Mouse (Mus musculus): ENCODE results near the gene Rhox9.
"Not testable (repeated sequence)": the region's sequence is repeated elsewhere in the genome, so short reads cannot be mapped to it uniquely, and the experiment has no call there.

Rhox9 gene

DNA sequence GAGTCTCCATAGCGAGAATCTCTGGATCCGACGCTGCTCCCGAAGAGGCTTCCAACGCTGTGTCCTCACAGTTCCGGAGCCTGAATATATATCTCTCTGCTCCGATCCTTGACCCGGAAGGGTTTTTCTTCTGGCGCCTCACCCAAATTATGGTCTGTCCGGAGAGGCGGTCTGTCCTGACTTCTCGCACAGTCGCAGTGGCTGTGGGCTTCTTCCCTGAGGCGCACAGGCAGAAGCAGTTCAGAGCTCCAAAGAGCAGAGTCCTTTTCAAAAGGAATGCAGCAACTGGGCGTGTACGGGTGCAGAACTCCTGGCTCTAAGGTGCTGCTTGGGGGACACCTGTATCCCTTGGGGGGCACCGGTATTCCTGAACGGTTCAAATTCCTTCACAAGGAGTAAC is at the start of gene Rhox9:
TSS of gene Rhox9 (minus strand) at position 101 of the 400 bp plus-strand sequence.
- DNase-seq (ENCODE audit: low spot score in 2 of 2) = not testable (repeated sequence)

DNA sequence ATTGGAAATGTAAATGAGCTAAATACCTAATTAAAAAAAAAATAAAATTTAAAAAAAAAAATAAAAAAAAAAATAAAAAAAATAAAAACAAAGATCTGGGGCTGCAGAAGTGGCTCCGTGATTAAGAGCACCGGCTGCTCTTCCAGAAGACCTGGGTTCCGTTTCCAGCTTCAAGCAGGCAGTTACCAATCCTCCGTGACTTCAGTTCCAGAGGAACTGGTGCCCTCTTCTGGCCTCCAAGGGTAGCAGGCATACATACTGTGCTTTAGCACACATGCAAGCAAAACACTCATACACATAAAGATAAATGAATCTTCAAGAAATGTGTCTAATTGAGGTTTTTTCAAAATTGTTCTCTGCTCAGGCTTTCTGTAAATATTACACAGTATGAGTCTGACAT is 14.7 kb upstream of the Rhox9 start:
- no peak for DNase-seq (ENCODE audit: low spot score in 2 of 2)

DNA sequence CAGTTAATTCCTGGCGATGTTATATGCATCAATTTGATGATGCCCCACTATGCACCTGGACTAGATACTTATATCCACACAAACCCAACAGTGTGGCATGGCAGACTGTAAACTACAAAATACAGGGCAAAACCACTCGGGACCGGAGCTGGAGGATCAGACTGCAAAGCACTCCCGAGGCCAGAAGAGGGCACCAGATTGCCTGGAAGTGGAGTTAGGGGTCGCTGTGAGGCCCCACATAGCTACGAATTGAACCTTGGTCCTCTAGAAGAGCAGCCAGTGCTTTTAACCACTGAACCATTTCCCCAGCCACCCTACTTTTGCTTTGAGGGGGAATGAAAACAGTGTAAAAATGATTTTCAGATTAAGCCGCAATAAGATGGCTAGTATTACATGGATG is 7.0 kb upstream of the Rhox9 start:
- DNase-seq (ENCODE audit: low spot score in 2 of 2) = no peak

DNA sequence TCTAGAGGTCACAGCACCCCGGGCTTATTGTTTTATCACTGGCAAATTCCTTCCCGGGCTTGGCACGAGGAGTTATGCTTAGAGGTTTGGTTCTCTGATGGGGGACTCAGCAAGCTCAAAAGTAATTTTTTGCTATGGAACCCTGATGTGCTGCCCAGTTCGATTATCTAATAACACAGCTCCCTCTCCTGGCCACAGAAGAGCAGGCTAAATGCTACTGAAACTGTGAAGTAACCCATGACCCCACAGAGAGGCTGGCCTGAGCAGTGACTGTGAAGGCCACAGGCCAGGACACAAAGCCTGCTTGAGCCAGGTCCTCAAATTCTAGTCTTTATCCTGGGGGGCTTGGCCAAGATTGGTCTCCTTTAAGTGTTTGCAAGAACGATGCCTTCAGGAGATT is 2.2 kb upstream of the Rhox9 start:
- no peak for DNase-seq (ENCODE audit: low spot score in 2 of 2)

DNA sequence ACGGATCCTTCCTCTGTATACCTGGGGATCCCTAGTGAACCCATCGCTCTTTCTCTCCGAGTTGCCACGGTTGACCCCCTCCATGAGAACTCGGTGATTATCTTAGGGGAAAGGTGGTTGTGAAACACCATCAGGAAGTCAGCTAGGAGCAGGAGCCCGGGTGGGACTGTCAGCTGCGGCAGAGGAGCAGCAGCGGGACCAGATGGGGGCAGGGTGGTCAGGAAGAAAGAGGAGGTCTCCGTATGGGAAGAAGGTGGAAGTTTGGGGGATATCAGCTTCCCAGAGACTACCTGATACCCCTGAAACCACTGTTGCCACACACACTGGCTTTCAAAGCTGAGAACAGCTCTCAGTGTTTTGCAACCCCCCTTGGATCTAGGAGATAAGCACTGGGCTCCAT is 4.4 kb downstream of the Rhox9 start, which contains the start of gene Rhox7b:
TSS of gene Rhox7b (minus strand) at position 101 of the 400 bp plus-strand sequence.
- DNase-seq (ENCODE audit: low spot score in 2 of 2) = not testable (repeated sequence)

DNA sequence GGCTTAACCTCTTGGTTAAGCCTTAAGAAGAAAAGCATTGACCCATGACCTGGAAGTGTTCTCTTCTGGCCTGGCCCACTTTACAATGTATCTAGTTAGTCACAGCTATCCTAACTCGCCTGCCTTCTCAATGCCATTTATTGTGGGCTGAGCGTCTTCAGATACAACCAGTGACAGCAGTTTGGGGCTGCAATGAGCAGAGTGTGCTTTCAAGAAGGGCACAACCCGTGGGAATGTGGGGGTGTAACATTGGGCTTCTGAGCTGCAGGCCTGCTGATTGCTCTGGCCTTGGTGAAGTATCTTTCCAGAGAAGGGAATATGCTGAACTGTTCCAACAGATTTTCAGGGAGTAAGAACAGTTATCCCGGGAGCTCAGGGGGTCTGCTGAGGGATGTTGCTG is 22.7 kb downstream of the Rhox9 start, which contains the start of gene Rhox8:
TSS of gene Rhox8 (minus strand) at position 101 of the 400 bp plus-strand sequence.
- no peak for DNase-seq (ENCODE audit: low spot score in 2 of 2)

- DNase-seq (ENCODE audit: low spot score in 2 of 2) = no peak
These were observed 29.9 kb downstream of the Rhox9 start for GRCm38 (mm10) chrX:37871641-37872040.

Measured in natural killer cell, adult 2 months (primary cell).